Mouse (Mus musculus): Measurements from ENCODE around the gene 1700016K19Rik. TPM values are rescaled to one million over a fixed set of nuclear protein-coding genes. Genes with fewer than 3 reads are reported as not detected.
"Not testable (repeated sequence)": the region's sequence is repeated elsewhere in the genome, so short reads cannot be mapped to it uniquely, and the experiment has no call there.

1700016K19Rik gene
- polyA plus RNA-seq, 1 experiment, result not detected

DNA sequence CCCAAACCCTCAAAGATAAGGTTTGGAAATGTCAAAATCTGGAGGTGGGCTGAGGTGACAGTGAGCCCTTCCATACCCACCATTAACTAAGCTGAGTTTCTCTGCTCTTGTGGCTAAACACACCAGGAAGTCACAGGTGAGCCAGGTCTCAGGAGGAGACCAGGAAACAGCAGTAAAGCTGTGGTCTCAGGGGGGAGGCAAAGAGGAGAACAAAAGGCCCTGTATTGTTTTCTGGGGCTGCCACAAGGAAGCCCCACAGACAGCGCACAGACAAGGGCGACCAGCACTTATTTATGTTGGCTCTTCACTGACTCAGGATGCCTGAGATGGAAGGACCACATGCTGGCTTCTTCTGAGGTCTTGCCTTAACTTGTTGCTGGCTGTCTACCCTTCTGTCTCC lies 19.3 kb upstream of the 1700016K19Rik start:
- no peak for TF ChIP-seq POLR2A (IDR thresholded peaks at IDR 0.05; ENCODE audit: low read depth, low read length)
- TF ChIP-seq CTCF (IDR thresholded peaks at IDR 0.05; ENCODE audit: borderline replicate concordance, insufficient read depth, low read length), result no peak
- Histone ChIP-seq H3K4me3 (ENCODE audit: insufficient read depth, low read length) (no peak overlapping the region), H3K4me1 (ENCODE audit: control insufficient read depth, insufficient read depth, low read length) (no peaks in the 10 kb centered on the region), H3K27ac (ENCODE audit: insufficient read depth, low read length) (no peak overlapping the region)

DNA sequence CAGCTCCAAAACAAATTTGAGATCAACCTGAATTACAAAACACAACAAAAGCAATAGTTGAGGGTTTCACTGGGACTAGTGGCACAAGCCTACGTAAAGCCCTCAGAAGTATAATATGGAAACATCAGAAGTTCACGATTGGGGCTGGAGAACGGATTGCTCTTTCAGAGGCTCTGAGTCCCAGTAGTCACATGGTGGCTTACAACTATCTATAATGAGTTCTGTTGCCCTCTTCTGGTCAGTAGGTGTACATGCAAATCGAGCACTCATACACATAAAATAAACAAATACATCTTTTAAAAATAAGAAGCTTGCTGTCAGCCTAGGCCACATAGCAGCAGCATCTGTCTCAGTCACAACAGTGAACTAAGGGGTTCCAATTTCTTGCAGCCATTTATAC lies 16.5 kb upstream of the 1700016K19Rik start:
- no peaks in the 10 kb centered on the region for H3K4me1 ChIP-seq (ENCODE audit: control insufficient read depth, insufficient read depth, low read length)
- H3K4me3 ChIP-seq (ENCODE audit: insufficient read depth, low read length), result no peak overlapping the region
- no peak overlapping the region for H3K27ac ChIP-seq (ENCODE audit: insufficient read depth, low read length)
- TF ChIP-seq CTCF (IDR thresholded peaks at IDR 0.05; ENCODE audit: borderline replicate concordance, insufficient read depth, low read length) (no peak), POLR2A (IDR thresholded peaks at IDR 0.05; ENCODE audit: low read depth, low read length) (no peak)

DNA sequence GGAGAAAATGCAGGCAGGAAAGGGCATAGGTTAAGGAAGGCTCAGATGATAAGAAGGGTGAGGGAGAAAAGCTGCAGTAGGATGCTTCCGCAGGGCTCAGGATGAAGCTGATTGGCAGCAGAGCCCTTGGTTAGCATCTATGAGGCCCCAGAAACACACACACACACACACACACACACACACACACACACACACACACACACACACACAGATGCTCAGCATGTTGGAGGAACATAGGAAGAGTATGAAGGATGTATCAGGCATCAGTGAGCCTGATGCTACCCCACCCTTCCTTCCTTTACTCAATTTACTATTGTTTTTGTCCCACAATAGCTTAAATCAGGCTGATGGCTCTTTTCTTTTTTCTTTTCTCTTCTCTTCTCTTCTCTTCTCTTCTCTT lies 15.1 kb upstream of the 1700016K19Rik start:
- no peak for TF ChIP-seq POLR2A (IDR thresholded peaks at IDR 0.05; ENCODE audit: low read depth, low read length)
- no peak for TF ChIP-seq CTCF (IDR thresholded peaks at IDR 0.05; ENCODE audit: borderline replicate concordance, insufficient read depth, low read length)
- Histone ChIP-seq H3K4me3 (ENCODE audit: insufficient read depth, low read length) (no peak overlapping the region), H3K27ac (ENCODE audit: insufficient read depth, low read length) (no peak overlapping the region)

DNA sequence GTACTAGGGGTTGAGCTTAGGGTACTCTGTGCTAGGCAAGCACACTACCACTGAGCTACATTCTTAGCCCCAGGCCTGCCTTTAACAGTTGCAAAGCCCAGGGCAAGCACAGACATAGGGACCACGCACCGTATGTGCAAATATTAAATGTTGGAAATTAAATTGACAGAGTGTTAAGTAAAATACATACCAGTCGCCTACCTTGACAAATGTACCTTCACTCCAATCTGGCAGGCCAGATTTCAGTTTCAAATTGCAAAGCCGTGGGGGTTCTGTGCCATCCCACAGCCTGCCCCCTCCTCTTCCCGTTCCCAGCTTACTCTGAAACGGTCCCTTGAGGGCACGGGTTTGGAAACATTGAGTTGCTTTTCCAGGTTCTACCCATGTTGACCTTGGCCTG lies 13.8 kb upstream of the 1700016K19Rik start:
- TF ChIP-seq CTCF (IDR thresholded peaks at IDR 0.05; ENCODE audit: borderline replicate concordance, insufficient read depth, low read length) (no peak), POLR2A (IDR thresholded peaks at IDR 0.05; ENCODE audit: low read depth, low read length) (no peak)
- no peak overlapping the region for H3K27ac ChIP-seq (ENCODE audit: insufficient read depth, low read length)
- no peaks in the 10 kb centered on the region for H3K4me1 ChIP-seq (ENCODE audit: control insufficient read depth, insufficient read depth, low read length)
- H3K4me3 ChIP-seq (ENCODE audit: insufficient read depth, low read length), result no peak overlapping the region

More for the DNA sequence above, 15.1 kb upstream of the 1700016K19Rik start:
- H3K4me1 ChIP-seq (ENCODE audit: control insufficient read depth, insufficient read depth, low read length), result no peaks in the 10 kb centered on the region

DNA sequence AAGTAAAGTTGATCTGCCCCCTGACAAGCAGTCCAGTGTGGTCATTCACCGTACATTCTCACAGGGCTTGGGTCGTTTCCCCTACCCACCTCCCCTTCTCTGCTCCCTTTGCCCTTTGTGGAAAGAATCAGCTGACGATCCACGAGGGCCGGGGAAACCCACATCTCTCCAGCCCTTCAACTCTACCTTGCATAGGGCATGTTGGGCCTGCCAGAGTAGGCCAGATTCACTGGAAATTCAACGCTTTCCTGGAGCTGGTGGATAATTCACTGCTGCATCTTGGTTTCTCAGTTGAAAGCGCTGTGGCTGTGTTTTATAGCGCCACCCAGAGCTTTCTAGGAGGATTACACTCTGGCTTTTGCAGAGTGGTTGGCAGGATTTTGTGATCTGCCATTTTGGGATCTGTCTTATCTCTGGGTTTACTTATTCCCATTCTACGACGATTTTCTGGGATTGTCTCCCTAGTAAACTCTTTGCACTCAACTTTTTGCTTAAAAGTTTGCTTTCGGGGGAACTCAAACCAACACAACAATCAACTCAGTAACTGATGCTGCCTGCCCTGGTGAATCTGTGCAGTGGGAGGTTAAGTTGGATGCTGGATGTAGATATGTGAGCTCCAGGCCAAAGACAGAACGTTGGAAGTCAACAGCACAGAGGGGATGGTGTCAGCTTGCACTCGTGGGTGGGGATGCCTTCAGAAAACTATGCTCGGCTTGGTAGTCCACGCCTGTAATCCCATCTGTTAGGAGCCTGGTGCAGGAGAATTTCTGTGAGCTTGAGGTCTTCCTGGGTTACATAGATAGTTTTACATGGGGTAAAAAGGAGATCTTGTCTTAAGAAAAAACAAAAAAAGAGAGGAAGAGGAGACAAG lies 8.5 kb upstream of the 1700016K19Rik start:
- Histone ChIP-seq H3K27ac (ENCODE audit: insufficient read depth, low read length) (no peak overlapping the region), H3K4me3 (ENCODE audit: insufficient read depth, low read length) (no peak overlapping the region), H3K4me1 (ENCODE audit: control insufficient read depth, insufficient read depth, low read length) (no peaks in the 10 kb centered on the region)
- TF ChIP-seq POLR2A (IDR thresholded peaks at IDR 0.05; ENCODE audit: low read depth, low read length) (no peak), CTCF (IDR thresholded peaks at IDR 0.05; ENCODE audit: borderline replicate concordance, insufficient read depth, low read length) (no peak)

DNA sequence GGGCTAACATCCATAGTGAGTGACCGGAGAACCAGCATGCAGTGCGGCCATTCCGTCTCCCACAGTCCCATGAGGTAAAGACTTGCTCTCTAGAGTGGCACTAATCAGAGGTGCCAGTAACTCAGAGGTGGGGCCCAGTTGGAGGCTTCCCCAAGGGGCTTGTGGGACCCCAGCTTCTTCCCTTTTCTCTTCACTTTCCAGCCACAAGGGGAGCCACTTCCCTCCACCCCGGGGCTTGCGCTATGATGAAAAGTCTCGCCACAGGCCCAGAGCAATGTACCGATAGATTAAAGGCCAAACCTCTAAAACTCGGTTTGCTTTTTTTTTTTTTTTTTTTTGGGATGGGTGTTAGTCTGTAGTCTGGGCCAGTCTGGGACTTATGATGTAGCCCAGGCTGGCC lies 7.8 kb upstream of the 1700016K19Rik start:
- Histone ChIP-seq H3K27ac (ENCODE audit: insufficient read depth, low read length) (no peak overlapping the region), H3K4me3 (ENCODE audit: insufficient read depth, low read length) (no peak overlapping the region), H3K4me1 (ENCODE audit: control insufficient read depth, insufficient read depth, low read length) (no peaks in the 10 kb centered on the region)
- no peak for TF ChIP-seq POLR2A (IDR thresholded peaks at IDR 0.05; ENCODE audit: low read depth, low read length)
- no peak for TF ChIP-seq CTCF (IDR thresholded peaks at IDR 0.05; ENCODE audit: borderline replicate concordance, insufficient read depth, low read length)

DNA sequence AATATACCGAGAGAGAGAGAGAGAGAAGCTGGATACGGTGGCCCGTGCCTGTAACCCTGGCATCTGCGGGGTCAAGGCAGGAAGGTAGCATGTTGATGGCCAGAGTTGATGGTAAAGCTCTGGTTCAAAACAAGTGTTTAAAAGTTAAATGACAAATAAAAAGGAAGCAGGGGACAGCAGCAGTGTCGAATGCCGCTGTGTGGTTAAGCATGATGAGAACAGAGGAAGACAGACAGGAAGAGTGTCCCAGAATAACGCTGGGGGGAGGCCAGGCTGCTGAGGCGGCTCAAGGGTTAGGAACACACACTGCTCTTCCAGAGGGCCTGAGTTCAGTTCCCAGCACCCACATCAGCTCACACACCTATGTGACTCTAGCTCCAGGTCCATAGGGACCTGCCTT lies 7.2 kb upstream of the 1700016K19Rik start:
- H3K4me1 ChIP-seq (ENCODE audit: control insufficient read depth, insufficient read depth, low read length), result no peaks in the 10 kb centered on the region
- TF ChIP-seq CTCF (IDR thresholded peaks at IDR 0.05; ENCODE audit: borderline replicate concordance, insufficient read depth, low read length), result no peak
- no peak for TF ChIP-seq POLR2A (IDR thresholded peaks at IDR 0.05; ENCODE audit: low read depth, low read length)
- no peak overlapping the region for H3K4me3 ChIP-seq (ENCODE audit: insufficient read depth, low read length)
- H3K27ac ChIP-seq (ENCODE audit: insufficient read depth, low read length), result no peak overlapping the region

DNA sequence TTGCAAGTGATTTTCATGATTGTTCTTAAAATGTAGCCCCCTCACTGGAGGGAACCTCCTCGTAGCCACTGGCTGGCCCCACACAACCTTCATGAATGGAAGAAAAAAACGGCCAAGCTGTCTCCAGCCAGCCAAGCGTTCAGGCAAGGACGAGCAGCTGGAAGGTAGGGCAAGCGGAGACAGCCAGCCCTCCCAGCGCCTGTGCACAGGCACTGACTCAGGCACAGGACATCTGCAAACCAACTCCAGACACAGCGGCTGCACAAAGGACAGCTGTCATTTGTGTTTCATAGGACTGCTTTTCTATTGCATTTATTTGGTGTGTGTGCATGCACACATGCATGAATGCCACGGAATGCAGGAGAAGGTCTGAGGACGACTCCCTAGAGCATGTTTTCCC lies 5.4 kb upstream of the 1700016K19Rik start:
- Histone ChIP-seq H3K4me3 (ENCODE audit: insufficient read depth, low read length) (no peak overlapping the region), H3K4me1 (ENCODE audit: control insufficient read depth, insufficient read depth, low read length) (no peaks in the 10 kb centered on the region), H3K27ac (ENCODE audit: insufficient read depth, low read length) (no peak overlapping the region)
- TF ChIP-seq CTCF (IDR thresholded peaks at IDR 0.05; ENCODE audit: borderline replicate concordance, insufficient read depth, low read length) (no peak), POLR2A (IDR thresholded peaks at IDR 0.05; ENCODE audit: low read depth, low read length) (no peak)

DNA sequence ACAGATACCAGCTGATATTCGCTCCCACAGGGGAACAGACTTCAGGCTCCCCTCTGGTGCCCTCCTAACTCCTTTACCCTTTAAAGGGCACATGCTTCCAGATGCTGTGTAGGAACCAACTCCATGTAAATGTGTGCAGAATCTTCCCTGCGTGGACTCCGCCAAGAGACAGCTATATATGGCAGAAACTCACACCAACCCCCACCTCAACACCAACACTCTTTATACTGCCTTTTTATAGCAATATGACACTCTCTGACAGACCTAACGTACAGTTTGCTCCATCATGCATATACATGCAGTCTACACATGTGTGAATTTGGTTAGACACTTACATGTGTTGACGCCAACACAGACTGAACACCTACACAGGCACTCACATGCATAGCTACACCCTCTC lies 989 bp downstream of the 1700016K19Rik start:
- TF ChIP-seq CTCF (IDR thresholded peaks at IDR 0.05; ENCODE audit: borderline replicate concordance, insufficient read depth, low read length) (no peak), POLR2A (IDR thresholded peaks at IDR 0.05; ENCODE audit: low read depth, low read length) (no peak)
- H3K4me1 ChIP-seq (ENCODE audit: control insufficient read depth, insufficient read depth, low read length), result no peaks in the 10 kb centered on the region
- no peak overlapping the region for H3K4me3 ChIP-seq (ENCODE audit: insufficient read depth, low read length)
- no peak overlapping the region for H3K27ac ChIP-seq (ENCODE audit: insufficient read depth, low read length)

DNA sequence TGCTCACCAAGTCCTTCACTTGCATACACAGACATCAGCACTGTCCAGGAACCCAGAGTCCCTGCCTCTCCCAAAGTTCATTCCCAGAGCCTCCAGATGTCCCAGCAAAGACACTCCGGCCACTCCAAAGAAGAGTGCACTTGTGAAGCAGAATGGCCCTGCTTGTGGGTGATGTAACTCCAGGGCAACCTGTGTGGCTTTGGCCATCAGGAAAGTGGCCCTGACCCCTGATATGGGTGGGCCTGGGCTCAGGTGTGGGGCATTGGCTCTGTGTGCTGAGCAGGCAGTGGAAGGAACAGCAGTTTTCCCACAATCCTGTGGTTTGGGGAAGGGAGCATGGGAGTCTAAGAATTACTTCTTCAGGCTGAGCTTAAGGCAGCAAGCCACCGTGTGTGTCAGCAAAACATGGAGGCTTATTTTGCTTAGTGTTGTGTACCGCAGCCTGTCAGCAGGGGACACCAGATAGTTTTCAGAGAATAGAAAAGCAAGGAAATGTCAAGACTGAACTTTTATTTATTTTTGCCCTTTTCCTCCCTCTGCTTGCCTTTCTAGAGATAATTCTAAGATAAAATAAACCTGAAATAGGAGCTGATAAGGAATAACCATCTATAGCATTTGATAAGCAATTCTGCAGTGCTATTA lies 1.6 kb downstream of the 1700016K19Rik start:
- no peak for TF ChIP-seq POLR2A (IDR thresholded peaks at IDR 0.05; ENCODE audit: low read depth, low read length)
- TF ChIP-seq CTCF (IDR thresholded peaks at IDR 0.05; ENCODE audit: borderline replicate concordance, insufficient read depth, low read length), result no peak
- Histone ChIP-seq H3K4me1 (ENCODE audit: control insufficient read depth, insufficient read depth, low read length) (no peaks in the 10 kb centered on the region), H3K27ac (ENCODE audit: insufficient read depth, low read length) (no peak overlapping the region), H3K4me3 (ENCODE audit: insufficient read depth, low read length) (no peak overlapping the region)

DNA sequence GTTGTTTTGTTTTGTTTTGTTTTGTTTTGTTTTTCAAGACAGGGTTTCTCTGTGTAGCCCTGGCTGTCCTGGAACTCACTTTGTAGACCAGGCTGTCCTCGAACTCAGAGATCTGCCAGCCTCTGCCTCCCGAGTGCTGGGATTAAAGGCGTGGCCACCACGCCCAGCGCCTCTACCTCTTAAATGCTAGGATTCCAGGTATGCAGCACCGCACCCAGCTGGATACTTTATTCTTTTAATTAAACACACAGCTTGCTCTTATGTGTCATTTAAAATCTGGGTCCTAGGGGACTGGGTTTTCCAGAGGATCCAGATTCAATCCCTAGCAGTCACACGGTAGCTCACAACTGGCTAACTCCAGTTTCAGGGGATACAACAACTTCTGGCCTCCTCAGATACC lies 4.6 kb downstream of the 1700016K19Rik start:
- not testable (repeated sequence) for H3K27ac ChIP-seq (ENCODE audit: insufficient read depth, low read length); H3K4me3 ChIP-seq (ENCODE audit: insufficient read depth, low read length); H3K4me1 ChIP-seq (ENCODE audit: control insufficient read depth, insufficient read depth, low read length)

Data from embryonic fibroblast, embryonic 13.5 days (primary cell).